In genomic region chr15:78709767-78710166, GRCm38 (mm10) we compare ENCODE assay signal across 11 mouse cellular contexts. TPM values are rescaled to one million over a fixed set of nuclear protein-coding genes. Genes with fewer than 3 reads are reported as not detected.
DNase-seq lines count a peak whose midpoint lies in the region; ATAC-seq lines count a peak whose summit lies in the region.
"Had no signal": no experiment of that assay in that cellular context is flagged by ENCODE, and none has a peak within 500 bp of the region (broad histone marks: within the 10 kb centered on the region; RNA-seq: fewer than 3 reads in every experiment).

No protein-coding gene starts in this region.

- H3K9me3 ChIP-seq in midbrain, embryonic 11.5 days (ENCODE audit: control insufficient read depth, low read length): no peaks in the 10 kb centered on the region
- H3K9me3 ChIP-seq in limb, embryonic 10.5 days (replicated peaks): no peaks in the 10 kb centered on the region
- H3K9me3 ChIP-seq: G1E had no signal

- peak; percentile 70; the same call in 1 of the 2 replicates for ATAC-seq in midbrain, embryonic 11.5 days (ENCODE audit: low FRiP score)
- no peak for ATAC-seq in inflammation-experienced regulatory T-cells, adult 6 months

- peaks cover 30% of the 10 kb centered on the region for H3K27me3 ChIP-seq in midbrain, embryonic 11.5 days (ENCODE audit: control insufficient read depth, insufficient read depth, low read length)
- peaks cover 65% of the 10 kb centered on the region for H3K27me3 ChIP-seq in limb, embryonic 10.5 days (ENCODE audit: low read depth, poor library complexity, severe bottlenecking)

- H3K4me1 ChIP-seq in midbrain, embryonic 11.5 days (ENCODE audit: control insufficient read depth, insufficient read depth, low read length): peaks cover 15% of the 10 kb centered on the region
- peaks cover 18% of the 10 kb centered on the region for H3K4me1 ChIP-seq in limb, embryonic 10.5 days

- H3K4me3 ChIP-seq in midbrain, embryonic 11.5 days (ENCODE audit: low read depth, low read length): no peak overlapping the region
- H3K4me3 ChIP-seq in limb, embryonic 10.5 days: no peak overlapping the region

- no peak overlapping the region for H3K27ac ChIP-seq in midbrain, embryonic 11.5 days (ENCODE audit: low read depth, low read length)
- no peak overlapping the region for H3K27ac ChIP-seq in limb, embryonic 10.5 days

- no peak overlapping the region for H3K9ac ChIP-seq in midbrain, embryonic 11.5 days (ENCODE audit: low read length)

- DNase-seq in lung, postnatal 10 days: peak; percentile 22
- DNase-seq in lung, postnatal 4 days: no peak
- peak; percentile 68 to 81 for DNase-seq in frontal cortex, postnatal 36 days (ENCODE audit: low spot score in 2 of 2)
- peak; percentile 87 for DNase-seq in midbrain, embryonic 11.5 days (ENCODE audit: low spot score, missing footprints)
- DNase-seq in spleen, postnatal 10 days (ENCODE audit: low spot score in 2 of 2): no peak
- no peak for DNase-seq in limb, embryonic 10.5 days (ENCODE audit: low spot score)
- no peak for DNase-seq in kidney, postnatal 10 days

- no peak overlapping the region for H3K4me2 ChIP-seq in midbrain, embryonic 11.5 days

- WGBS in midbrain, embryonic 11.5 days: 20% methylated on average over 7 of the region's 7 CpGs
- 42% methylated on average over 7 of the region's 7 CpGs for WGBS in limb, embryonic 10.5 days

- no peaks in the 10 kb centered on the region for H3K36me3 ChIP-seq in midbrain, embryonic 11.5 days (ENCODE audit: control insufficient read depth, insufficient read depth, low read length)
- no peaks in the 10 kb centered on the region for H3K36me3 ChIP-seq in limb, embryonic 10.5 days
- H3K36me3 ChIP-seq: G1E had no signal

RNA-seq across cellular contexts. Expression of gene Elfn2, which starts 8.8 kb away (rescaled TPM):
- polyA plus RNA-seq in midbrain, embryonic 11.5 days (2014; fragmentation: Nextera tagmentation; extraction: Ambion mirVana): 0.18 TPM in 2 replicates
- not detected in 2 replicates for polyA plus RNA-seq in limb, embryonic 10.5 days (2016; fragmentation: Nextera tagmentation; extraction: Ambion mirVana)
- under 1 TPM in 1 of 3 experiments, not detected in 2; 0.05 TPM for polyA plus RNA-seq in inflammation-experienced regulatory T-cells, adult 6 months (2017; shearing (Covaris generic))
- polyA plus RNA-seq: G1E; heart, embryonic 14.5 days; liver, adult 2 months had no signal

Comparison
In these comparisons a context has a peak if more than half of its experiments do, and no peak if none do; other contexts are left out.
1. DNase-seq: peak in lung, postnatal 10 days (single experiment), frontal cortex, postnatal 36 days (2 of 2) and midbrain, embryonic 11.5 days (single experiment); none in lung, postnatal 4 days (0 of 2), spleen, postnatal 10 days (0 of 2), limb, embryonic 10.5 days (single experiment) and kidney, postnatal 10 days (single experiment).